ENCODE assay signal across 8 mouse cellular contexts in the genomic region with DNA sequence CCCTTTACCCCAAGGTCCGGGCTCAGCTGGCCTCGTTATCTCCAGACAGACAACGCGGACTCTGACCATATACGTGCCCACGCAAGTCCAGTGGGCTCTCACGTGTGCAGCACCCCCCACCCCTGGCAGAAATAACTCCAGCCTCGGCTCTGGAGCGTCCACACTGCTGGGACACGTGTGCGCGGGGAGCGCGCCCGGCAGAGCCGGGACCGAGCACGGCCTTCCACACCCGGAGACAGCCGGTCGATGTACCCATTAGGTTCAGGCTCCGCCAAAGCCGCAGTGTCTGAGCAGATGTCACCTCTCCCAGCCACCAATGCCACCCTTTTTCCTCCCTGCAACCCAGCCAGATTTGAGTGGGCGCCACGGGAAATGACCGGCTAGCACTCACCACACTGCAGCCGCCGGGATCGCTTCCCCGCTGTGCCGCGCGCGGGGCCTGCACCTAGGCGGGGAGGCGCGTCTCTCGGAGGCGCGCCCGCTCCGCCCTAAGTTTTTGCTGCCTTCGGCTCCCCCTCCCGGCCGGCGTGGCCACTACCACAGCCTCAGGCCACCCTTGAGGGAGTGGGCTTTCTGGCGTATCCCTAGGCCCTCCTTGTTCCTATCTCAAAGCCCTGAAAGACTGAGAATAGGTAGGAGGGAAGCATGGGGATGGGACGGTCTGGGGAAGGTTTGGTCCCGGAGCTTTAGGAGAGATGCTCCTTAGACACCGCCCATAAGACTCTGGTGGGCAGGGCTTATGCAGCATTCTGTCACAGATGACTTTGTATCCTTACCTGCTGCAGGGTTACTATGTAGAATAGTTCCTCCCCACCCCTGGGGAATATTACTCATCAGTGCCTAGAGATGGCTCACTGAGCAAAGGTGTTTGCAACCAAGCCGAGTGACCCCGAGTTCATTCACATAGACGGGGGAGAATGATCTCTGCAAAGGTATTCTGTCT. TPM values are rescaled to one million over a fixed set of nuclear protein-coding genes. Genes with fewer than 3 reads are reported as not detected.
A peak's percentile ranks its signal among the peaks of the same experiment; 100 is the strongest.
DNase-seq lines count a peak whose midpoint lies in the region; ATAC-seq and TF ChIP-seq lines count a peak whose summit lies in the region.

A gene (minus strand): TSS at position 715 of the 943 bp plus-strand sequence.

- peak; percentile 18; the same call in 1 of the 2 replicates for ATAC-seq in cerebellum, adult (ENCODE audit: insufficient number of reproducible peaks, low FRiP score, low TSS enrichment)
- peak; percentile 80 for ATAC-seq in forebrain, embryonic 13.5 days
- ATAC-seq in heart, embryonic 16.5 days (replicated peaks; ENCODE audit: extremely low read depth, insufficient read depth, low FRiP score), result peak; percentile 81
- ATAC-seq in neural tube, embryonic 14.5 days (ENCODE audit: low read depth), result peak; percentile 84

- TF ChIP-seq POLR2A in MEL (IDR thresholded peaks at IDR 0.05; ENCODE audit: control insufficient read depth in 1 of 2, insufficient read depth in 1 of 2, low read depth in 1 of 2, low read length in 2 of 2, poor library complexity in 1 of 2), result peak; percentile 83 to 84

- H3K4me3 ChIP-seq in MEL (ENCODE audit: control insufficient read depth in 1 of 2, insufficient read depth in 1 of 2, low read depth in 2 of 2, low read length in 2 of 2), result peak within 1 kb of the TSS; percentile 86 to 90
- H3K4me3 ChIP-seq in forebrain, embryonic 13.5 days, result peak within 1 kb of the TSS; percentile 61
- peak within 1 kb of the TSS; percentile 74 for H3K4me3 ChIP-seq in heart, embryonic 16.5 days (ENCODE audit: low read length)
- peak within 1 kb of the TSS; percentile 52 for H3K4me3 ChIP-seq in neural tube, embryonic 14.5 days (ENCODE audit: low read depth, low read length)

- peak within 1 kb of the TSS; percentile 94 for H3K4me2 ChIP-seq in forebrain, embryonic 13.5 days
- H3K4me2 ChIP-seq in heart, embryonic 16.5 days (ENCODE audit: low read depth, low read length), result peak within 1 kb of the TSS; percentile 74
- H3K4me2 ChIP-seq in neural tube, embryonic 14.5 days (ENCODE audit: low read depth, low read length), result peak within 1 kb of the TSS; percentile 90

- H3K79me2 ChIP-seq in MEL (ENCODE audit: control insufficient read depth, insufficient read depth, low read length, poor library complexity), result peaks cover 34% of the 10 kb centered on the region

- peak; percentile 89 for DNase-seq in MEL (ENCODE audit: low read depth, low spot score)
- peak; percentile 81 to 91 for DNase-seq in kidney, postnatal 36 days
- peak; percentile 77 to 81 for DNase-seq in lung, adult 18-20 months
- peak; percentile 85 for DNase-seq in thymus, postnatal 0 days (ENCODE audit: low spot score)

- no peaks in the 10 kb centered on the region for H3K9me3 ChIP-seq in MEL (replicated peaks; ENCODE audit: insufficient read depth, low read length)
- H3K9me3 ChIP-seq in forebrain, embryonic 13.5 days (replicated peaks), result no peaks in the 10 kb centered on the region
- H3K9me3 ChIP-seq in heart, embryonic 16.5 days (replicated peaks; ENCODE audit: control insufficient read depth, low read length), result no peaks in the 10 kb centered on the region
- no peaks in the 10 kb centered on the region for H3K9me3 ChIP-seq in neural tube, embryonic 14.5 days (ENCODE audit: control insufficient read depth, low read length)

- WGBS in forebrain, embryonic 13.5 days, result 5% methylated on average over 53 of the region's 53 CpGs
- 6% methylated on average over 53 of the region's 53 CpGs for WGBS in heart, embryonic 16.5 days
- 6% methylated on average over 53 of the region's 53 CpGs for WGBS in neural tube, embryonic 14.5 days

- peak within 1 kb of the TSS; percentile 90 for H3K9ac ChIP-seq in MEL (ENCODE audit: control insufficient read depth, low read depth, low read length, poor library complexity, severe bottlenecking)
- H3K9ac ChIP-seq in forebrain, embryonic 13.5 days, result peak within 1 kb of the TSS; percentile 83
- peak within 1 kb of the TSS; percentile 77 for H3K9ac ChIP-seq in heart, embryonic 16.5 days (ENCODE audit: low read length)
- peak within 1 kb of the TSS; percentile 68 for H3K9ac ChIP-seq in neural tube, embryonic 14.5 days (replicated peaks; ENCODE audit: low read depth, low read length)

- peak; percentile 39 to 77 (median 71) for TF ChIP-seq CTCF in MEL (IDR thresholded peaks at IDR 0.05 in 2 of 3, conservative IDR thresholded peaks at IDR 0.05 in 1 of 3; ENCODE audit: control insufficient read depth in 1 of 3, insufficient read depth in 1 of 3, low read depth in 2 of 3, low read length in 3 of 3, poor library complexity in 1 of 3, severe bottlenecking in 1 of 3)

- H3K27ac ChIP-seq in MEL (ENCODE audit: control insufficient read depth, low read depth, low read length), result peak within 1 kb of the TSS; percentile 59
- H3K27ac ChIP-seq in forebrain, embryonic 13.5 days, result peak within 1 kb of the TSS; percentile 63
- H3K27ac ChIP-seq in heart, embryonic 16.5 days (ENCODE audit: low read length), result peak within 1 kb of the TSS; percentile 58; the same call in 1 of the 2 replicates
- H3K27ac ChIP-seq in neural tube, embryonic 14.5 days (ENCODE audit: low read depth, low read length), result peak within 1 kb of the TSS; percentile 52

- TF ChIP-seq EP300 in MEL (IDR thresholded peaks at IDR 0.05; ENCODE audit: low read depth in 1 of 2, low read length in 2 of 2), result no peak

- no peaks in the 10 kb centered on the region for H3K27me3 ChIP-seq in MEL (ENCODE audit: control insufficient read depth in 1 of 2, insufficient read depth in 2 of 2, low read length in 2 of 2)
- no peaks in the 10 kb centered on the region for H3K27me3 ChIP-seq in forebrain, embryonic 13.5 days
- H3K27me3 ChIP-seq in heart, embryonic 16.5 days (ENCODE audit: control insufficient read depth, insufficient read depth, low read length), result no peaks in the 10 kb centered on the region
- no peaks in the 10 kb centered on the region for H3K27me3 ChIP-seq in neural tube, embryonic 14.5 days (ENCODE audit: control insufficient read depth, insufficient read depth, low read length)

- H3K4me1 ChIP-seq in MEL (ENCODE audit: control insufficient read depth in 1 of 2, insufficient read depth in 2 of 2, low read length in 2 of 2), result peaks cover 4 to 20% of the 10 kb centered on the region in 2 experiments; a peak in 3 of 4 replicates
- H3K4me1 ChIP-seq in forebrain, embryonic 13.5 days, result peaks cover 71% of the 10 kb centered on the region
- H3K4me1 ChIP-seq in heart, embryonic 16.5 days (ENCODE audit: control insufficient read depth, insufficient read depth, low read length), result peaks cover 29% of the 10 kb centered on the region
- peaks cover 31% of the 10 kb centered on the region for H3K4me1 ChIP-seq in neural tube, embryonic 14.5 days (ENCODE audit: control insufficient read depth, insufficient read depth, low read length)

- TF ChIP-seq RAD21 in MEL (IDR thresholded peaks at IDR 0.05; ENCODE audit: low read depth, low read length), result peak; percentile 44

- H3K36me3 ChIP-seq in MEL (ENCODE audit: control insufficient read depth in 1 of 2, insufficient read depth in 2 of 2, low read length in 2 of 2), result peaks cover 0 to 18% of the 10 kb centered on the region in 2 experiments; a peak in 3 of 4 replicates
- H3K36me3 ChIP-seq in forebrain, embryonic 13.5 days (ENCODE audit: poor library complexity, severe bottlenecking), result peaks cover 50% of the 10 kb centered on the region
- peaks cover 12% of the 10 kb centered on the region for H3K36me3 ChIP-seq in heart, embryonic 16.5 days (ENCODE audit: control insufficient read depth, insufficient read depth)
- H3K36me3 ChIP-seq in neural tube, embryonic 14.5 days (ENCODE audit: control insufficient read depth, insufficient read depth, low read length), result 0 out of 2 replicates have a peak, but pooled peaks cover 2% of the 10 kb centered on the region

TF ChIP-seq in MEL, 35 proteins besides CTCF, POLR2A, EP300 and RAD21 (continues in another document):
- TF ChIP-seq POLR2AphosphoS5 (IDR thresholded peaks at IDR 0.05; ENCODE audit: borderline replicate concordance, low read depth, low read length) (no peak), ZKSCAN1 (IDR thresholded peaks at IDR 0.05; ENCODE audit: low read depth, low read length) (no peak), HCFC1 (IDR thresholded peaks at IDR 0.05; ENCODE audit: low read depth, low read length) (no peak; the same call in 1 of the 2 replicates), UBTF (IDR thresholded peaks at IDR 0.05; ENCODE audit: borderline replicate concordance, insufficient read depth, low read depth, low read length) (no peak; the same call in 1 of the 2 replicates), GATA1 (IDR thresholded peaks at IDR 0.05; ENCODE audit: low read depth, low read length) (no peak), ZMIZ1 (IDR thresholded peaks at IDR 0.05; ENCODE audit: low read depth, low read length) (peak; percentile 65; the same call in 1 of the 2 replicates), MXI1 (IDR thresholded peaks at IDR 0.05; ENCODE audit: low read depth, low read length) (peak; percentile 96), NELFE (IDR thresholded peaks at IDR 0.05; ENCODE audit: low read depth, low read length) (peak; percentile 77), KAT2A (conservative IDR thresholded peaks at IDR 0.05; ENCODE audit: low read depth, low read length) (no peak), ETS1 (IDR thresholded peaks at IDR 0.05; ENCODE audit: low read depth, low read length) (no peak; the same call in 1 of the 2 replicates), USF1 (IDR thresholded peaks at IDR 0.05; ENCODE audit: low read depth, low read length) (peak; percentile 78), MEF2A (IDR thresholded peaks at IDR 0.05; ENCODE audit: extremely low read depth, insufficient replicate concordance, low read depth, low read length, poor library complexity, severe bottlenecking) (0 out of 2 replicates have a peak, but pooled peaks have one; percentile 45), MAZ (IDR thresholded peaks at IDR 0.05; ENCODE audit: low read depth, low read length) (peak; percentile 48; the same call in 1 of the 2 replicates), NRF1 (IDR thresholded peaks at IDR 0.05; ENCODE audit: insufficient read depth, low read depth, low read length, poor library complexity, severe bottlenecking) (no peak), MYB (IDR thresholded peaks at IDR 0.05; ENCODE audit: low read depth, low read length) (no peak), TAL1 (IDR thresholded peaks at IDR 0.05; ENCODE audit: low read length) (no peak), TCF12 (IDR thresholded peaks at IDR 0.05; ENCODE audit: low read depth, low read length) (no peak), SIN3A (IDR thresholded peaks at IDR 0.05; ENCODE audit: low read length) (peak; percentile 84)

RNA-seq across cellular contexts. Expression of the gene that starts here (rescaled TPM):
- total RNA-seq in MEL (2012; rRNA removed), result 17.7 and 23.8 TPM in 2 replicates
- 10 to 100 TPM in 1 of 2 experiments, not detected in 1; 46.0 TPM for polyA plus RNA-seq in MEL (2012; ENCODE audit: insufficient read depth in 1 of 2, insufficient read length in 2 of 2, low read depth in 1 of 2, low replicate concordance in 2 of 2, missing spikeins in 1 of 2)
- 58.2 and 65.1 TPM in 2 replicates for polyA plus RNA-seq in forebrain, embryonic 13.5 days (2015; fragmentation: Nextera tagmentation; extraction: Ambion mirVana)
- 17.8 and 19.7 TPM in 2 replicates for polyA plus RNA-seq in heart, embryonic 16.5 days (2015; fragmentation: Nextera tagmentation; extraction: Ambion mirVana)
- polyA plus RNA-seq in neural tube, embryonic 14.5 days (2014; fragmentation: Nextera tagmentation; extraction: Ambion mirVana), result 66.9 and 80.4 TPM in 2 replicates
- 19.0 and 19.1 TPM in 2 replicates for polyA plus RNA-seq in thymus, postnatal 0 days (2015; fragmentation: Nextera tagmentation; extraction: Ambion mirVana)

Comparison
In these comparisons a context has a peak if more than half of its experiments do, and no peak if none do; other contexts are left out.
1. Peak in every context shown above with its lines: DNase-seq, ATAC-seq, H3K4me3 ChIP-seq and H3K27ac ChIP-seq.
2. ATAC-seq: peak in every context shown above with its lines; median percentile 84 in neural tube, embryonic 14.5 days; 81 in heart, embryonic 16.5 days; 80 in forebrain, embryonic 13.5 days; 18 in cerebellum, adult.